Mouse (Mus musculus) CH12.LX (cell line): ENCODE measurements at regions not wholly inside any gene's neighbourhood (a gene's known extent, or its start where the extent isn't known, plus 50 kb on each side); places are given as distances from the start of the nearest gene placed in this dataset.

Source experiments
- DNase-seq: peaks from one replicate; pipeline ENCODE4 v3.0.0-alpha.2; 2013; ENCODE audit errors: extremely low read depth
- H3K27ac ChIP-seq: 2 replicates; pipeline ENCODE4 v1.5.1; 2012; ENCODE audit warnings: low read depth, mild to moderate bottlenecking, control low read depth, moderate library complexity; ENCODE audit not compliant: insufficient read depth
- H3K27me3 ChIP-seq: replicated peaks from 2 replicates; pipeline ENCODE3; 2012; ENCODE audit warnings: inconsistent platforms
- H3K36me3 ChIP-seq, 2 experiments: replicated peaks in 1 of 2; 2 replicates each; pipeline versions ENCODE3 to v1.6.1; 2012; ENCODE audit warnings: inconsistent platforms in 1 of 2, low read length in 1 of 2, mild to moderate bottlenecking in 1 of 2, mixed read lengths in 1 of 2, moderate library complexity in 1 of 2; ENCODE audit not compliant: control insufficient read depth in 1 of 2, insufficient read depth in 1 of 2
- H3K4me1 ChIP-seq, 2 experiments: 2 replicates each; pipeline ENCODE4 v1.6.1; 2012; ENCODE audit warnings: inconsistent platforms in 1 of 2, moderate library complexity in 1 of 2; ENCODE audit not compliant: insufficient read depth in 2 of 2, control insufficient read depth in 1 of 2
- H3K4me2 ChIP-seq: 2 replicates; pipeline ENCODE4 v1.6.1; 2012; ENCODE audit warnings: low read depth, mild to moderate bottlenecking, control low read depth; ENCODE audit not compliant: poor library complexity, insufficient read depth, severe bottlenecking
- H3K4me3 ChIP-seq, 3 experiments: fragments of 150-350 bp in 1 of 3; sonication (generic) in 1 of 3; replicated peaks in 1 of 3; 2 replicates each; pipeline versions ENCODE3 to v1.5.1; 2011 to 2012; ENCODE audit warnings: low read depth in 2 of 3, low read length in 2 of 3, mild to moderate bottlenecking in 2 of 3, moderate library complexity in 2 of 3, control low read depth in 1 of 3, improper control_type of control experiment in 1 of 3, inconsistent platforms in 1 of 3, mixed read lengths in 1 of 3; ENCODE audit not compliant: poor library complexity in 1 of 3
- H3K79me2 ChIP-seq: replicated peaks from 2 replicates; pipeline ENCODE4 v1.6.1; 2012; ENCODE audit warnings: mild to moderate bottlenecking, moderate library complexity; ENCODE audit not compliant: control insufficient read depth, poor library complexity, insufficient read depth, severe bottlenecking; ENCODE audit errors: extremely low read depth
- H3K9ac ChIP-seq: 2 replicates; pipeline ENCODE4 v1.6.1; 2012; ENCODE audit warnings: low read depth, mild to moderate bottlenecking, control low read depth, moderate library complexity; ENCODE audit not compliant: insufficient read depth
- H3K9me3 ChIP-seq: replicated peaks from 2 replicates; pipeline ENCODE3; 2012; ENCODE audit warnings: low read length, inconsistent platforms, mixed read lengths
- BHLHE40 ChIP-seq: IDR thresholded peaks from 2 replicates; pipeline ENCODE4 v1.6.1; 2011; ENCODE audit warnings: mild to moderate bottlenecking, low read depth, low read length, improper control_type of control experiment
- CHD2 ChIP-seq: IDR thresholded peaks from 2 replicates; pipeline ENCODE4 v1.6.1; 2011; ENCODE audit warnings: low read length, improper control_type of control experiment
- CTCF ChIP-seq, 2 experiments: IDR thresholded peaks in 1 of 2; conservative IDR thresholded peaks in 1 of 2; 2 replicates each; pipeline ENCODE4 v1.5.1; 2011 to 2012; ENCODE audit warnings: low read depth in 2 of 2, low read length in 2 of 2, improper control_type of control experiment in 1 of 2, inconsistent platforms in 1 of 2, mild to moderate bottlenecking in 1 of 2, moderate library complexity in 1 of 2
- ELF1 ChIP-seq: IDR thresholded peaks from 2 replicates; pipeline ENCODE4 v1.6.1; 2014; ENCODE audit warnings: low read depth, mild to moderate bottlenecking, inconsistent platforms, low read length, improper control_type of control experiment
- ETS1 ChIP-seq: conservative IDR thresholded peaks from 2 replicates; pipeline ENCODE4 v1.6.1; 2012; ENCODE audit warnings: low read depth, mild to moderate bottlenecking, inconsistent platforms, low read length, improper control_type of control experiment, moderate library complexity
- GABPA ChIP-seq: IDR thresholded peaks from 2 replicates; pipeline ENCODE4 v1.6.1; 2012; ENCODE audit warnings: low read depth, low read length, improper control_type of control experiment, inconsistent platforms; ENCODE audit not compliant: insufficient replicate concordance
- HCFC1 ChIP-seq: IDR thresholded peaks from 2 replicates; pipeline ENCODE4 v1.6.1; 2012; ENCODE audit warnings: low read depth, mild to moderate bottlenecking, inconsistent platforms, low read length, improper control_type of control experiment
- IRF4 ChIP-seq: IDR thresholded peaks from 2 replicates; pipeline ENCODE4 v1.6.1; 2014; ENCODE audit warnings: low read depth, mild to moderate bottlenecking, inconsistent platforms, low read length, improper control_type of control experiment
- JUN ChIP-seq: IDR thresholded peaks from 2 replicates; pipeline ENCODE4 v1.6.1; 2011; ENCODE audit warnings: low read depth, mild to moderate bottlenecking, low read length, improper control_type of control experiment, moderate library complexity; ENCODE audit not compliant: insufficient read depth
- JUND ChIP-seq: conservative IDR thresholded peaks from 2 replicates; pipeline ENCODE4 v1.6.1; 2011; ENCODE audit warnings: low read depth, low read length, improper control_type of control experiment
- KAT2A ChIP-seq: IDR thresholded peaks from 2 replicates; pipeline ENCODE4 v1.6.1; 2012; ENCODE audit warnings: low read length, improper control_type of control experiment, inconsistent platforms; ENCODE audit not compliant: insufficient replicate concordance
- MAFK ChIP-seq: IDR thresholded peaks from 2 replicates; pipeline ENCODE4 v1.6.1; 2011; ENCODE audit warnings: low read length, improper control_type of control experiment; ENCODE audit not compliant: insufficient replicate concordance
- MAZ ChIP-seq: IDR thresholded peaks from 2 replicates; pipeline ENCODE4 v1.6.1; 2012; ENCODE audit warnings: low read depth, mild to moderate bottlenecking, inconsistent platforms, low read length, improper control_type of control experiment, moderate library complexity
- MEF2A ChIP-seq: IDR thresholded peaks from 2 replicates; pipeline ENCODE4 v1.6.1; 2014; ENCODE audit warnings: low read depth, mild to moderate bottlenecking, inconsistent platforms, low read length, improper control_type of control experiment, borderline replicate concordance
- MXI1 ChIP-seq: IDR thresholded peaks from 2 replicates; pipeline ENCODE4 v1.6.1; 2011; ENCODE audit warnings: mild to moderate bottlenecking, low read depth, low read length, improper control_type of control experiment
- NELFE ChIP-seq: IDR thresholded peaks from 2 replicates; pipeline ENCODE4 v1.6.1; 2011; ENCODE audit warnings: low read depth, low read length, improper control_type of control experiment
- PAX5 ChIP-seq: IDR thresholded peaks from 2 replicates; pipeline ENCODE4 v1.6.1; 2012; ENCODE audit warnings: low read length, inconsistent platforms, mixed read lengths
- POLR2A ChIP-seq: IDR thresholded peaks from 2 replicates; pipeline ENCODE4 v1.6.1; 2011; ENCODE audit warnings: low read depth, mild to moderate bottlenecking, improper control_type of control experiment, low read length
- POLR2AphosphoS2 ChIP-seq: IDR thresholded peaks from 2 replicates; pipeline ENCODE4 v1.6.1; 2011; ENCODE audit warnings: low read depth, low read length, improper control_type of control experiment
- RAD21 ChIP-seq: IDR thresholded peaks from 2 replicates; pipeline ENCODE4 v1.6.1; 2011; ENCODE audit warnings: low read depth, mild to moderate bottlenecking, low read length, improper control_type of control experiment, moderate library complexity
- SIN3A ChIP-seq: IDR thresholded peaks from 2 replicates; pipeline ENCODE4 v1.6.1; 2012; ENCODE audit warnings: low read length, improper control_type of control experiment, inconsistent platforms
- SMC3 ChIP-seq: IDR thresholded peaks from 2 replicates; pipeline ENCODE4 v1.6.1; 2011; ENCODE audit warnings: low read depth, low read length, improper control_type of control experiment
- TCF12 ChIP-seq: IDR thresholded peaks from 2 replicates; pipeline ENCODE4 v1.6.1; 2014; ENCODE audit warnings: low read depth, mild to moderate bottlenecking, inconsistent platforms, low read length, improper control_type of control experiment
- UBTF ChIP-seq: IDR thresholded peaks from 2 replicates; pipeline ENCODE4 v1.6.1; 2012; ENCODE audit warnings: low read depth, mild to moderate bottlenecking, inconsistent platforms, low read length, improper control_type of control experiment, moderate library complexity
- USF1 ChIP-seq: IDR thresholded peaks from 2 replicates; pipeline ENCODE4 v1.6.1; 2014; ENCODE audit warnings: low read depth, mild to moderate bottlenecking, inconsistent platforms, low read length, improper control_type of control experiment
- USF2 ChIP-seq: conservative IDR thresholded peaks from 2 replicates; pipeline ENCODE4 v1.6.1; 2011; ENCODE audit warnings: low read depth, low read length, improper control_type of control experiment
- ZC3H11A ChIP-seq: IDR thresholded peaks from 2 replicates; pipeline ENCODE4 v1.6.1; 2012; ENCODE audit warnings: low read depth, mild to moderate bottlenecking, inconsistent platforms, low read length, improper control_type of control experiment
- ZKSCAN1 ChIP-seq: IDR thresholded peaks from 2 replicates; pipeline ENCODE4 v1.6.1; 2012; ENCODE audit warnings: low read depth, inconsistent platforms, low read length, improper control_type of control experiment, borderline replicate concordance
- ZNF384 ChIP-seq: IDR thresholded peaks from 2 replicates; pipeline ENCODE4 v1.6.1; 2012; ENCODE audit warnings: low read depth, low read length, improper control_type of control experiment, inconsistent platforms
- dilution Hi-C: fragments of 300-500 bp; cut with MboI; formaldehyde crosslinking; loops from 2 replicates; pipeline ENCODE4 v1.14.3; 2020; ENCODE audit warnings: low sequenced_read_pairs; ENCODE audit not compliant: extremely low pct_unique_long_range_greater_than_20kb, extremely low pct_ligation_motif_present
- in situ Hi-C: fragments of 300-500 bp; cut with MboI; formaldehyde crosslinking; loops from 3 replicates; pipeline ENCODE4 v1.14.3; 2019; ENCODE audit warnings: low sequenced_read_pairs, low pct_ligation_motif_present, low pct_unique_long_range_greater_than_20kb, mixed read lengths

- Histone ChIP-seq H3K4me3 (no peak overlapping the region), H3K4me1 (no peaks in the 10 kb centered on the region), H3K9ac (no peak overlapping the region), H3K79me2 (no peaks in the 10 kb centered on the region), H3K27ac (no peak overlapping the region), H3K36me3 (no peaks in the 10 kb centered on the region), H3K9me3 (peaks cover 14% of the 10 kb centered on the region), H3K27me3 (peaks cover 45% of the 10 kb centered on the region), H3K4me2 (no peak overlapping the region)
- DNase-seq: no peak
- in situ Hi-C loops: no loop called here
- dilution Hi-C loops: no loop called here
- TF ChIP-seq HCFC1 (no peak), TCF12 (no peak), MXI1 (no peak), ELF1 (no peak), ETS1 (no peak), RAD21 (no peak), SMC3 (no peak), GABPA (no peak), POLR2AphosphoS2 (no peak), CHD2 (no peak), SIN3A (no peak), UBTF (no peak), ZKSCAN1 (no peak), BHLHE40 (no peak), MAZ (no peak), ZNF384 (no peak), MEF2A (no peak), USF2 (no peak), MAFK (no peak)
These were observed 55.9 kb upstream of the Slc25a33 start for GRCm38 (mm10) chr4:149829964-149830363.

- TF ChIP-seq KAT2A (no peak), POLR2A (no peak), USF1 (no peak), ETS1 (no peak), NELFE (no peak), TCF12 (no peak), IRF4 (no peak), RAD21 (no peak), ZC3H11A (no peak), MAFK (no peak), JUND (no peak), ELF1 (no peak), SIN3A (no peak), JUN (no peak), CTCF (conservative IDR thresholded peaks at IDR 0.05 in 1 of 2, IDR thresholded peaks at IDR 0.05 in 1 of 2; ENCODE audit: low read depth in 2 of 2, low read length in 2 of 2) (no peak), ZKSCAN1 (no peak), USF2 (no peak), PAX5 (no peak)
- peaks cover 14% of the 10 kb centered on the region for H3K9me3 ChIP-seq
- no peak overlapping the region for H3K27ac ChIP-seq
- no peak overlapping the region for H3K4me2 ChIP-seq
- H3K9ac ChIP-seq: no peak overlapping the region
- in situ Hi-C loops: no loop called here
- no peaks in the 10 kb centered on the region for H3K4me1 ChIP-seq
- H3K27me3 ChIP-seq: peaks cover 29% of the 10 kb centered on the region
- H3K79me2 ChIP-seq: no peaks in the 10 kb centered on the region
- DNase-seq: no peak
- no peaks in the 10 kb centered on the region for H3K36me3 ChIP-seq
- H3K4me3 ChIP-seq: no peak overlapping the region
- dilution Hi-C loops: no loop called here
These were observed 53.7 kb upstream of the Slc25a33 start for GRCm38 (mm10) chr4:149827784-149828183.
